15 mouse cellular contexts compared by ENCODE assay signal in genomic region chr6:93665056-93665805, GRCm38 (mm10).
"Had no signal": no experiment of that assay in that cellular context is flagged by ENCODE, and none has a peak within 500 bp of the region (broad histone marks: within the 10 kb centered on the region; RNA-seq: fewer than 3 reads in every experiment).

No protein-coding gene starts in this region.

- H3K4me3 ChIP-seq: megakaryocyte, embryonic 14.5 days; midbrain, embryonic 13.5 days; midbrain, embryonic 15.5 days; neural tube, embryonic 12.5 days; stomach, embryonic 15.5 days had no signal

- DNase-seq: lung, embryonic 14.5 days; lung, postnatal 14 days; lung, postnatal 36 days; right cerebral cortex, postnatal 14 days; thymus, adult 2 months; thymus, postnatal 25 days; thymus, postnatal 4 days had no signal

- H3K9me3 ChIP-seq: midbrain, embryonic 13.5 days; midbrain, embryonic 15.5 days; neural tube, embryonic 12.5 days; stomach, embryonic 15.5 days had no signal

- H3K27ac ChIP-seq: macrophage; midbrain, embryonic 13.5 days; midbrain, embryonic 15.5 days; neural tube, embryonic 12.5 days; stomach, embryonic 15.5 days; stomach, postnatal 0 days had no signal

- H3K9ac ChIP-seq: lung, embryonic 14.5 days; midbrain, embryonic 13.5 days; midbrain, embryonic 15.5 days; neural tube, embryonic 12.5 days; stomach, embryonic 15.5 days had no signal

- H3K4me1 ChIP-seq: megakaryocyte, embryonic 14.5 days; midbrain, embryonic 13.5 days; midbrain, embryonic 15.5 days; neural tube, embryonic 12.5 days; stomach, embryonic 15.5 days had no signal

- H3K27me3 ChIP-seq: megakaryocyte, embryonic 14.5 days; midbrain, embryonic 13.5 days; midbrain, embryonic 15.5 days; neural tube, embryonic 12.5 days; stomach, embryonic 15.5 days had no signal

- H3K36me3 ChIP-seq: midbrain, embryonic 13.5 days; midbrain, embryonic 15.5 days; neural tube, embryonic 12.5 days; stomach, embryonic 15.5 days had no signal

- ATAC-seq: midbrain, embryonic 13.5 days; midbrain, embryonic 15.5 days had no signal

- H3K4me2 ChIP-seq: lung, embryonic 14.5 days; midbrain, embryonic 11.5 days; midbrain, embryonic 13.5 days; midbrain, embryonic 15.5 days; neural tube, embryonic 12.5 days; stomach, embryonic 15.5 days had no signal
